Mouse (Mus musculus): ENCODE results near the gene Zfp710.
"Not testable (repeated sequence)": the region's sequence is repeated elsewhere in the genome, so short reads cannot be mapped to it uniquely, and the experiment has no call there.

Zfp710 gene

DNA sequence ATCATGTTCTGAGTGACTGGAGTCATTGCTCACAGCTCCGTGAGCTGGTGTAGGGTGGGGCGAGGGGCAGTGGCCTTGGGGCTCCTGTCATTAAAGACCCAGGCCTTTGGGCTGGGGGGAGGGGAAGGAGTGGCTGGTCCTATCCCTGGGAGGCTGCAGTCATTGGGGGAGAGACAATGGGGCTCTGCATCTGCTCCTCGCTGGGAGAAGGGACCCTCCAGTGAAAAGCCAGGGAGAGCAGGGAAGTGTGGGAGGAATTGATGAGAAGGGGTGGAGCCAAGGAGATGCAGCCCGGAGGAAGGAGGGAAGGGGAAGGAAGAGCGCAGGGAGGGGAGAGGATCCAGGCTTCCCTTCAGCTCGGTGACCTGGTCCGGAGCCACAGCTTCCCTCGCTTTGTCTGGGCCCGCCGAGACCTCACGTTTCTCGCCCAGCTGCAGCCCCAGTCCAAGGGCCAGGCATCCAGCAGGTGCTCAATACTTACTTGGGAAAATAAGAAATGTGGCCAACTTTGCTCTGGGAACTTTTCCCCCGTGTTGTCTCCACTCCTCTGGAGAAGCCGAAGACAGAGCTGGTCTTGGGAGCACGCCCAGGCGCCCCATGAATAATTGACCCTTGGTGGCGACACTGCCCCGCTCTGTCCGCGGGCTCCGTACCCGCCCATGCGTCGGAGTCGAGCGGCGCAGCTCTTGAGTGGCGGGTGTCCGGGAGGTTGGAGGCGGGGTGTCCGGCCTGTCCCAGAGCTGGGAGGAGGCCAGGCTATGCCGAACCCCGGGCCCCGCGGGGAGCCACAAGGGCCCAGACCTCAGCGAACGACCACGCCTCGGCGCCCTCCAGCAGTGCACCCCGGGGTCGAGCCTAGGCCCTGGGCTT lies at the start of gene Zfp710:
TSS of gene Zfp710 (plus strand) at position 294 of the 870 bp plus-strand sequence.
- DNase-seq (ENCODE audit: low read depth, low spot score): peak; percentile 85

- no peak for DNase-seq (ENCODE audit: low read depth, low spot score)
Observed at GRCm38 (mm10) chr7:79975316-79975715, 49.3 kb upstream of the Zfp710 start.

DNA sequence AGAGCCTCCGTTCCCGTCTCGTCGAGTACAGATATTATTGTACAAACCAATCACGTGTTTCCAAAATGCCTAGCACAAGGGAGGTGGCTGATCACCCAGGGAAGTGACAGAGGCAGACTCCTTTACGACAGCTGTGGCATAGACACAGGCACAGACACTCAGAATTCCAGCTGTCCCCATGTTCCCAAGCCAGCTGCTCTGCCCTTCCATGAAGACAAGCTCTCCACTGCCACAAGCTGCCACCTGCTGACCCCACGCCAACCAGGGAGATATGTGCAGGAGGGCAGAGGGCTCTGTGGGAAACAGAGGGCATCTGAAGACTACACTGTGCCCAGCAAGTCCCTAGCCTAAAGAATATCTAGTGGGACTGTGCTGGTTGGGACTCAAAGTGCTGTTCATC lies 37.9 kb upstream of the Zfp710 start:
- no peak for DNase-seq (ENCODE audit: low read depth, low spot score)

DNA sequence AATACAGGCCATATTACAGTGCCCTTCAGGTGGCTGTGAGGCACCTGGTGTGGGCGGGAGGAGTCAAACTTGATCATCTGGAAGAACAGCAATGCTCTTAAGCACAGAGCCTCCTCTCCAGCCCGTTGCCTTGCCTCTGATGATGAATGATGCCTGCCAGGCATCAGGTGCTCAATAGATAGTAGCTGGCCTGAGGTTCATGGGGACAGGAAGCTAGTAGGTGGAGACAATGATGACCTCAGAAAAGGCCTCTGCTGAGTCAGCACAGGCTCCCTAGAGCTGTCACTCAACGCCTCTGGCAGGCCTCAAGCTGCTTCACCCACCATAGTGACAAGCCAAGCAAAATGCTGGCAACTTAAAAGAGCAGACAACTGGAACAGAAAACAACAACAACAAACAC lies 36.9 kb upstream of the Zfp710 start:
- peak; percentile 3 for DNase-seq (ENCODE audit: low read depth, low spot score)

GRCm38 (mm10) chr7:79988466-79988865 lies 36.1 kb upstream of the Zfp710 start:
- not testable (repeated sequence) for DNase-seq (ENCODE audit: low read depth, low spot score)

- DNase-seq (ENCODE audit: low read depth, low spot score): peak; percentile 65
Observed at GRCm38 (mm10) chr7:79994476-79994875, 30.1 kb upstream of the Zfp710 start.

GRCm38 (mm10) chr7:79997761-79998160 lies 26.9 kb upstream of the Zfp710 start:
- no peak for DNase-seq (ENCODE audit: low read depth, low spot score)

DNA sequence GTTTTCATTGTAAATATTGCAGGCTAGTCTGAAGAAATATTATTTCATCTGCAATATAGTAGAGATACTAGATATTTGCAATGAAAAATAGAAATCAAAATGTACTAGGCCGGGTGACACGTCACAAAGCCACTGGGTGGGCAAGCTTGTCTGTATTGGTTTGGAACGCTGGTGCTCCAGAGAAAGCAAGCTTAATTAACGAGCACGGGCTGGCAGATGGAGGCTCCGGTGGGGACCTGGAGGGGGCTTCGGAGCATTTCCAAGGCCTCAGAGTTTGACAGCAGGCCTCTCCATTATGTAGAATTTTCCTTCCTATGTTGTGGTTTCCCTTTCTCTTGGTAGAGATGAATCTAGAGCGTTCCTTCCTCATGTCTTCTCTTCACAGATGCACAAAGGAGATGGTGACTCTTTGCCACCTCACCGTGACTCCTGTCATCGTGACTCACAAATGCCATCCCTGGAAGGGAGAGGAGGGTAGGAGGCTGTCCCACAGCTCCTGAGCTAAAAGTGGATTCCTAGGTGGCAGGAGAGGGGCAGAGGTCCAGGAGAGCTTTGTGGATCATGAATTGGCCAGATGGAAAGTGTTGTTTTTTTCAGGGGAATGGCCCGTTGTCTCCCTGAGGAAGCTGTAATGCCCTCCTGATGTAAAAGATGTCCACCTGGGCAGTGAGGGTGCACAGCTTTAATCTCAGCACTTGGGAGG lies 22.1 kb upstream of the Zfp710 start:
- peak; percentile 59 for DNase-seq (ENCODE audit: low read depth, low spot score)

- DNase-seq (ENCODE audit: low read depth, low spot score): no peak
Observed at GRCm38 (mm10) chr7:80004776-80005554, 19.6 kb upstream of the Zfp710 start.

DNA sequence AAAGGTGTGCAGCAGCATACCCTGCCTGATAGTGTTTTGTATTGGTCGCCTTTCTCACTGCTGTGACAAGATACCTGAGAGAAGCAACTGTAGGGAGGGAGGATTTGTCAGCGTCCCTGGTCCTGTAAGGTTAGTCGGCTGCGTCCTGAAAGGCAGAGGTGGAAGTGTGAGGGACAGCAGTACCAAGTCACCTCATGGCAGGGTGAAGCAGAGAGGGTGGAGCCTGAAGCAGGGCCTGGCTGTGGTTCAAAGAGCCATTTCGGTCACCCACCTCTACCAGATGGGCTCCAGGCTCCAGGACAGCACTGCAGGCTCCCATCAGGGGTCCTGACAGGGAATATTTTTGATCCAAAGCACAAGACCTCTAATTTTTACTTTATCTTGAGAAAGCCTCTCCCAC lies 13.9 kb upstream of the Zfp710 start:
- no peak for DNase-seq (ENCODE audit: low read depth, low spot score)

DNA sequence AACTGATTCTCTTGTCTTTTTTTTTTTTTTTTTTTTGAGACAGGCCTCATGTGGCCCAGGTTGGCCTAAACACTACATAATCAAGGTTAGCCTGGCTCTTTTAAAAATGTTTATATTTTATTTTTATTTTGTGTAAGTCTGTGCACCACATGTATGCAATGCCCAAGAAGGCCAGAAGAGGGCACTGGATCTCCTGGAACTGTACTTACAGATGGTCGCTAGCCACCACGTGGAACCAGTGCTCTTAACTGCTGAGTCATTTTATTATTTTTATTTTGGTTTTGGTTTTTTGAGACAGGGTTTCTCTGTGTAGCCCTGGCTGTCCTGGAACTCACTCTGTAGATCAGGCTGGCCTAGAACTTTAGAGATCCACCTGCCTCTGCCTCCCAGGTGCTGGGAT lies 13.1 kb upstream of the Zfp710 start:
- no peak for DNase-seq (ENCODE audit: low read depth, low spot score)

- no peak for DNase-seq (ENCODE audit: low read depth, low spot score)
Observed at GRCm38 (mm10) chr7:80013884-80014550, 10.6 kb upstream of the Zfp710 start.

- peak; percentile 56 for DNase-seq (ENCODE audit: low read depth, low spot score)
Observed at GRCm38 (mm10) chr7:80014826-80015755, 9.5 kb upstream of the Zfp710 start.

- no peak for DNase-seq (ENCODE audit: low read depth, low spot score)
Observed at GRCm38 (mm10) chr7:80018506-80019452, 5.8 kb upstream of the Zfp710 start.

DNA sequence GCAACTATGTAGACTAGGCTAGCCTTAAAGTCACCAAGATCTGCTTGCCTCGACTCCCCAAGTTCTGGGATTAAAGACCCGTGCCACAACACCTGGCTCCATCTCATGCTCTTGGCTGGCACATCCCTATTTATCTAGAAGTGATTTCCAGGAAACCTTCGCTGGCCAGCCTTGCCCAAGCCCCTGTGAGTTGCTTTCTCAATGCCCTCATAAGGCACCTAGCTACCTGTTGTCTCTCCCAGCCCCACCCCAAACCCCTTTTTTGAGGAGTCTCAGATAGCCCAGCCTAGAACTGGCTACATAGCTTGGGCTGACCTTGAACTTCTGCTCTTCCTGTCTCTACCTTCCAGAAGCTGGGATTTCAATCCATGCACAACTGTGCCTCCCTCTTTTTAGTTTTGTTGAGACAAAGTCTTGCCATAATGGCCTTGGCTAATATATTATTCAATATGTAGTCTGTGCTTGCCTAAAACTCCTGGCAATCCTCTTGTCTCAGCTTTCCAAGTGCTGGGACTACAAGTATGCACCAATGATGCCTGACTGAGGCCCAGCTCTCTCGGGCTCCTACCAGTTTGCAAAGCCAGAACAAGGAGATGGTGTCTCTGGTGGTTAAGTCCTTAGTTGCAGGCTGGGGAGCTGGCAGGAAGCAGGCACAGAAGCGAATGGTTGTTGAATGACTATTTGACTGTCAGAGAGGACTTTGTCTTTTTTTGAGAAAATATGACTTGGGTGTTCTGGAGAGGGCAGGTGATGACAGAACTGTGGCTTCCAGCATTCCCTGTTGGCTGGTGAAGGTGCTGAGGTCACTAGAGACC lies 786 bp upstream of the Zfp710 start:
- DNase-seq (ENCODE audit: low read depth, low spot score): peak; percentile 71

DNA sequence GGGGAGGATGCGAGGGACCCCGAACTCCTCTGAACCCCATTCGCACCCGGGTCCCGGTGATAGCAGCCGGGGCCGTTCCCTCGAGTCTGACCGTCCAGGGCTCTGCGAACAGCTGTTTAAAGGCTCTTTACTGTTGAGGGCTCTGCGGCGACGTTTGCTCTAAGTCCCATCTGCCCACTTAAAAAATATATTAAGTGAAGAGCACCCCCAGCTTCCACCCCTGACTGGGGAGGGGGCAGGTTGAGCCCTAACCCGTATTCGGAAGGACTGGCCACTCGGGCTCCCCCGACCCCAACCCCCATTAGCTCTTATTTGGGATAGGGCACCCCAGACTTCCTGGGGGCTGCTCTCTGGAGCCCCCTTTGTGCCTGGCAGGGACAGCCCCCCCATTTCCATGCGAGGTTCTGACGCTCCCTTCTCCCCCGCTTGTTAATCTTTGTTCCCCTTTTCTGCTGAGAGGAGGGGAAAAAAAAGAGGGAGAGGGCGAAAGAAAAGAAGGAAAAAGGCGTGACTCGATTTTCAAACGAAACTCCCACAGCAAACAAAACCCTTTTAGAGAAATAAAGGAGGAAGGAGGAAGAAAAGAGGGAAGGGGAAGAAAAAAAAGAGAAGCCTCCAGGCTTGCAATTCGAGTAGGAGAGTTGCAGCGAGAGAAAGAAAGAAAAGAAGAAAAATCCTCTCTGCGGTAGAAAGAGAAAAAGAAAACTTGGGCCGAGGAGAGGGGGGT lies 940 bp downstream of the Zfp710 start:
- no peak for DNase-seq (ENCODE audit: low read depth, low spot score)

DNA sequence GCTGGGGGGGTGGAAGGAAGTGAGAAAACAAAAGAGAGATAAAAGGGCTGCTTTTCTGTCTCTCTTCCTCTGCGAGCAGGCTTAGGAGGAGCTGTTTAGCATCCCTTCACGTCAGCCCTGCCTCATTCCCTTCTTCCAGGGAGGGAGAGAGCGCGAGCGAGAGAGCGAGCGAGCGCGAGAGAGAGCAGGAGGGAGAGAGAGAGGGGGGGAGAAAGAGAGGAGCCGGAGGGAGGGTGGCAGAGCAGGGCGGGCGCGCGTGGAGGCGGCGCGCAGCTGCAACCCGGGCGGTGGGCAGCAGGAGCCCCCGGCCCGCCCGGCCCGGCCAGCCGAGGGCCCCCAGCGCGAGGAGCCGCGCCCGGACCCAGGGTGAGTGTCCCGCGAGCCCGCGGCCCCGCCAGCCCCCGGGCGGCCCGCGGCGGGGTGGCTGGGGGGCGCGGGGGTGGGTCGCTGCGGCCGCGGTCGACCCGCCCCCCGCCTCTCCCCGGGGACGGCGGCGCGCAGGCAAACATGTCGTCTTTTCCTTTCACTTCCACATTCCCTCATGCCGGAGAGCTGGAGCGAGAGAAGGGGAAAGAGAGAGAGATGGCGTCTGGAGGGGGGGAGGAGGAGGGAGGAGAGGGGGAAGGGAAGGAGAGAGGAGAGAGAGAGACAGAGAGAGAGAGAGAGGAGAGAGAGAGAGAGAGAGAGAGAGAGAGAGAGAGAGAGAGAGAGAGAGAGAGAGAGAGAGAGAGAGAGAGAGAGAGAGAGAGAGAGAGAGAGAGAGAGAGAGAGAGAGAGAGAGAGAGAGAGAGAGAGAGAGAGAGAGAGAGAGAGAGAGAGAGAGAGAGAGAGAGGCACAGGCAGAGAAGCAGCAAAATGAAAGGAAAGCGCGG lies 1.7 kb downstream of the Zfp710 start:
- peak; percentile 88 for DNase-seq (ENCODE audit: low read depth, low spot score)

Measured in brain, adult 2 months (tissue).